Mouse (Mus musculus) spleen, postnatal 10 days (tissue): ENCODE results near the gene Fpgs.

Experiments used
- DNase-seq, 2 experiments: peaks; one replicate each; pipeline ENCODE4 v3.0.0; 2021 to 2022; ENCODE audit warnings: low spot score in 2 of 2

The Fpgs gene

DNA sequence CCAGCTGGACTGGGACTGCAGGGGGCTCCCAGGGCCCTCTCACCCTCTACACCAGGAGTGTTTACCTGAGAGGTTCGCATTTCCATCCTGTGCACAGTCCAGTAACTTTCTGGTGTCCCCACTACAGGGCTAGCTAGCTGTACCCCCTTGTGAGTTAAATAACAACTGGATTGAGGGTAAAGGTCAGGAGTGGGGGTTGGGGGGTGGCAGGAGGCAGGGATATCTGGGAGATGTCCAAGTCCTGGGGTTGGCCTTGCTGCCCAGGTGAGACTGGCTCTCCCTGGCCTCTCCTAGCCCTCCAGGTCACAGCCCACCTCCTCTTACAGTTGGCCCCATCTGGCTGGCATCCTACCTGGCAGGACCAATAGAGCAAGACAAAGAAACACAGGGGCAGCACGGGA is at the start of gene Fpgs:
TSS of gene Fpgs (minus strand) at position 125 of the 401 bp plus-strand sequence.
- DNase-seq: no peak

DNA sequence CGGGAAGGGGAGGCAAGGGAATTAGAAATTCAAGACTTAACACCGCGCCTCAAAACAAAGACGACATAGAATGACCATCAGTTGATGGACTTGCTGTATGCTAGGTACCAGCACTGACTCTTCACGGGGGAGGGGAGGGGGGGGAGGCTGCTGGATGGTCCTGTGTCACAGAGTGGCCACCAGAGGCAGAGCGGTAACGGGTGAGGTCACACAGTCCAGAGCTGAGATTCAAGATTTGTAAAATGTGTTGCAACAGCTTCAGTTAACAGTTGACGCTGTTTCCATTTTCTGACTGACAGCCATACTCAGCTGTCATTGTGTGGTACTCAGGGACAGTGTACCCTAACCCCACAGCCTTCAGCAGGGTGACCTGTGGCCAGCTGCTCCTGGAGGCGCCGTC is 48.2 kb upstream of the Fpgs start:
- no peak for DNase-seq

DNA sequence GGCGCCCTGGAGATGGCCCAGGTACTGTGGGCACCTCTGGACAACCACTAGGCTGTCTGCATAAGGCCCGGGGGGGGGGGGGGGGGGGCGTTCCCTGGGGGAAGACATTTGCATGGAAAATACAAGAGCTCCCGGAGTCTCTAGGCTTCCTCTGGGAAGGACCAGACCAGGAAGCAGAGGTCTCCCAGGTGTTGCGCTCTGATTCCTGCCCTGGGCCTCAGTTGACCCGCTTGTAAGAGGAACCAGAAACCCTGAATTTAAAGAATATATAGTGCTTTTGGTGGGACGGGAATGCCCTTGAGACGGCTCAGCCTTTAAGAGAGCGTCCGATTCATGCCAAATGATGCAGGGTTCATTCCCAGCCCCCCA is 47.7 kb upstream of the Fpgs start:
- DNase-seq: no peak

DNA sequence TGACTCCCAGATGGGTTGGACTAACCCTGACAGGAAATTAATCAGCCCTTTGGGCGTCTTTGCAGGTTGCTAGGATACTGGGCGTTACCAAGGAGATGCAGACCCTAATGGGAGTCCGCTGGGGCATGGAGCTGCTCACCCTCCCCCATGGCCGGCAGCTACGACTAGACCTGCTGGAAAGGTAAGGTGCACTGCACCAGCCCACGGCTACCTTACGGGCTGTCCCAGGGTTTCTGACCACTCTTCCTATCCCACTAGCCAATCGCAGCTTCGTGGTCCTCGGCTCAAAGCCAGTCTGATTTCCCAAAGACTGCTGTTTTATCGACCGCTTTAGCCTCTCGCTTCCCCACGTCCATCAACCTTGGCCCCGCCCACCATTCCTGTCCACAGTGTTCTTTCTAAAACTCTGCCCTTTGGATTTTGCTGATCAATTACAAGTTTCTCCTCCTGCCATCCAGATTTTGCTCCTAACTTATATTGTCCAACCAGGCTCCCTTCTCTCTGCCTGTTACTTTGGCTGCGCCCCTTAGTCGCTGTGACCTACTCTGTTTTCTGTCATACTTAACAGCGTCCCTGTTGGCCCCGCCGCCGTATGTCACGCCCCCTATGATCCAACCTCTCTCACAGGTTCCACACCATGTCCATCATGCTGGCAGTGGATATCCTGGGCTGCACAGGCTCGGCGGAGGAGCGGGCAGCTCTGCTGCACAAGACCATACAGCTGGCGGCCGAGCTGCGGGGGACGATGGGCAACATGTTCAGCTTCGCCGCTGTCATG is 47.1 kb upstream of the Fpgs start:
- DNase-seq: no peak

DNA sequence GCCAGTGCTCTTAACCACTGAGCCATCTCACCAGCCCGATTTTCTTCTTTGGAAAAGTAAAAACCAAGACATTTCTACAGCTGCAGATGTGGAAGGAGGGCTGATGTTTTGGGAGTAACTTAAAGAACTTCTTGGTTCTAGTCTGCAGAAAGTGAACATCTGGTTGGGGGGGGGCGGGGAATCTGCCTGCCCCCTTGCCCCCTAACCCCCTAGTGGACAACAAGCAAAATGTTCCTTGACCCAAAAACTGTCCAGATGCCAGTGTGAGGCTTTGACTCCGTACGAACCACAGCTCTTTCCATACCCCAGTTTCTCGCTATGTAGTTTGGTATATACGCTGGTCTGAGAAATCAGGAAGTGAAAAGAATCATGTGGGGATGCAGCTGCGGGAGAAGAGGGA is 46.3 kb upstream of the Fpgs start:
- no peak for DNase-seq

DNA sequence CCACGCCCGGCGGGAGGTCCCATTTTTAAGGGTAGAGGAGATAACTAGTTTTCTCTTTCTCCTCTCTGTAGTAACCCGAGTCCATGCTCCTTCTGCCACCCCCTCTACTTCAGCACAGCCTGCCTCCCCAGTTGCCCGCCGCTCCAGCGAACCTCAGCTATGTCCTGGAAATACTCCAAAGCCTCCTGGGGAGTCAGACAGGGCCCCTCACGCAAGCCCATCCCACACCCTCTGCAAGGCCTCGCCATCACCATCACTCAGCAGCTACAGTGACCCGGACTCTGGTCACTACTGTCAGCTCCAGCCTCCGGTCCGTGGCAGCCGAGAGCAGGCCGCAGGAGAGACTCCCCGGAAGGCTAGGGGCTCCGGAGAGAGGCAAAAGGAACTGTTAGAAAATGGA is 45.1 kb upstream of the Fpgs start:
- no peak for DNase-seq

DNA sequence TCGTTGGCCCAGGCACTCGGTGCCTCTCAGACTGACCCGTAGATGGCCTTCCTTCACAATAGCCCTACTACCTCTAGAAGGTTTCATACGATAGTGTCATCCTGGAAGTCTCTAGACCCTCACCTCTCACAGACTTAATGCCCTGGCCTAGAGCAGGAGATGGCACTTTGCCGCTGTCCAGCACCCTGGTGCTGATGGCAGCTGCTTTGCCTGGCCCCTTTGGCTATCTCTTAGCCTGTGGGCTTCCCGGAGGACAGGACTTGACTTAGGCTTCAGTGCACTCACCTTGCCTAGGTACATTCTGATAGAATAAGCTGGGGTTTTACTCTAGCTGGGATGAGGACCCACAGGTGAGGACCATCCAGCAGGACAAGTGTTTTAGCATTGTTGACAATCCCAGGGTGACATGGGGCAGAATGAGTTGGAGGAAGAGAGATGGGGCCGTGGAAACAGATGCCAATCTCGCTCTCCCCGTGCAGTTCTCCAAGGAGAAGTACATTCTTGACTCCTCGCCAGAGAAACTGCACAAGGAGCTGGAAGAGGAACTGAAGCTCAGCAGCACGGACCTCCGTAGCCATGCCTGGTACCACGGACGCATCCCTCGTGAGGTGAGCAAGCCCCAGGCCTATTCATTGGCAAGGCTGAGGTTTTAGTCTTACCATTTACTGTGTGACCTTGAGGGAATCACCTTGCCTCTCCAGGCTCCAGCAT is 40.5 kb upstream of the Fpgs start:
- DNase-seq: no peak

DNA sequence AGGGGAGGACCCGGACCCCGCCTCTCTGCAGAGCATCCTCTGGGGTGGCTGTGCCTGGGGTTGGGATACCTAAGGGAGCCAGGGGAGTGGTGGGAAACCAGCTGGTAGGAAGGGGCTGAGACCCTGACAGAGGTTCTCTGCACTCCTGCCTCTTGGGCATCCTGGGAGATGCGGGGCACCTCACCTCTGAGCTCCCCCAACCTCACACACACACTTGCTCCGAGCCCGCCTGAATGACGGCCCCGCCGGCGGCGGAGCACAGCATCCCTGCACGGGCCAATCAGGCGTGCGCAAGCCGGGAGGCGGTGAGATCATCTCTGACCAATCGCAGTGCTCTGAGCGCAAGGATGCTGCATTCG is 38.2 kb upstream of the Fpgs start:
- DNase-seq: no peak

DNA sequence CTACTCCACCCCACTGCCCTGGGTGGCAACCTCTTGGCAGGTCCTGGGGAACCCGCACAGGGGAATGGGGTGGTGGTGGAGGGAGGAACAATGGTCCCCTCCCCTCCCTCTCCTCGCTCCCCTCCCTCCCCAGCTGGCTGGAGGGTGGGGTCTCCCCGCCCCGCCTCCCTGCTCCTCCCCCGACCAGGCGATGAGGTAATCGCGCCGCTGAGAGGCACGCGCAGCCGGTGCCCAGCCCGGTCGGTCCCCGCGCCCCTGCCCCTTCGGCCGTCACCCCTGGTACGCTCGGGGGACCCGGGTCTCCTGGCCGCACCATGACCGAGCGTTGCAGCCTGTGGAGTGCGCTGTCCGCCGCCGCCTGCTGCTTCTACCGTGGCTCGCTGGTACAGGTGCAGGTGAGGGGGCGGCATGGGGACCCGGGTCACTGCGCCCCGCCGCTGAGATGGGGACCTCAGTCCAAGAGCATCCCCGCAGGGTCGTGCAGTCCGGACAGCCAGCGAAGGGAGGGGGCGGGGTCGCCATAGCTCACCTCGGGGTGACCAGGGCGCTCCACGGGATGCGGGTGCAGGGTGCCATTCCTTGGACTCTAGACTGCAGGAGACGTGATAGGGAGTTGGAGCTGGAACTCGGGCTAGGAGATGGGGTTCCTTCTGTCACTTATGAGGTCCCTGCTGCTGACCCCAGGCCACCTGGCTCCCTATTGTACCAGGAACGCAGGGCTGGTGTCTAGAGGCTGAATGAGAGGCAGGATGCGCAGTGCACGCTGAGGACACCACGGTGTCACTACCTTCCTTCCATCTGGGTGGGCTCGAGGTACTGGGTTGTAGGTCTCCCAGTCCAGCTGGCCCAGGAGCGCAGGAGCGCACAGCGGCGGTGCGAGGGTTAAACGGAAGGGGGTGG is 37.6 kb upstream of the Fpgs start:
- no peak for DNase-seq

DNA sequence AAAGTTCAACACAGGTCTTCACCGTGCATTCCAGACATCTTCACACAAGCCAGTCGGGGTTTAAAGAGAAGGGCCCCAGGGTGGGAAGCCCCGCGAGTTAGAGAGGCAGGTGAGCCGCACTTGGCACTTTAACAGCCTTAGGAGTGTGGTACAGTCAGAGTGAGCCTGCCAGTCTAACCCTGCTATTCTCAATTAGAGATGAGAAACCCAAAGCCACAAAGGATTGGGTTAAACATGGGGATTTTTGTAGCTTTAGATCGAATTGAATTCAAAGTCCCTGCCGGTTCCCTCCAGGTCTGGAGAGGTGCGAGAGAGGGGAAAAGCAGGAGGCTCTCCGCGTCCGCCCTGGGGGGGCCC is 36.9 kb upstream of the Fpgs start, which contains the start of gene 6330409D20Rik:
TSS of gene 6330409D20Rik (minus strand) at position 101 of the 357 bp plus-strand sequence.
- no peak for DNase-seq

DNA sequence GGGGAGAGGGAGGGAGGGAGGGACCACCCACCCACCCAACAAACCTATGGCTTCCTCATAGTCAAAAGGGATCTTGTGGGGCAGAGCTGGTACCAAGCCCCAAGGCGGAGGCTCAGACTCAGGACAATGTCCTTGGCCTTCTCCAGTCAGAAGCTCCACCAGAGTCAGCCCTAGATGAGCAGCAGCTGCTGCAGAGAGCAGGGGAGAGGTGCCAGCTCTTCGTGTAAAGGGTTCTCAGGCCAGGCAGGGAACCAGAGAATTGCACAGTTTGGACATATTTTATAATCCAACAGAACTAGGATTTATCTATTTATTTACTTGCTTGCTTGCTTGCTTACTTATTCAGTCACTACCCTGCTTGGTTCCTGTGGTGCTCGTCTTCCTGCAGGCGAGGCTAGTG is 35.4 kb upstream of the Fpgs start:
- no peak for DNase-seq

DNA sequence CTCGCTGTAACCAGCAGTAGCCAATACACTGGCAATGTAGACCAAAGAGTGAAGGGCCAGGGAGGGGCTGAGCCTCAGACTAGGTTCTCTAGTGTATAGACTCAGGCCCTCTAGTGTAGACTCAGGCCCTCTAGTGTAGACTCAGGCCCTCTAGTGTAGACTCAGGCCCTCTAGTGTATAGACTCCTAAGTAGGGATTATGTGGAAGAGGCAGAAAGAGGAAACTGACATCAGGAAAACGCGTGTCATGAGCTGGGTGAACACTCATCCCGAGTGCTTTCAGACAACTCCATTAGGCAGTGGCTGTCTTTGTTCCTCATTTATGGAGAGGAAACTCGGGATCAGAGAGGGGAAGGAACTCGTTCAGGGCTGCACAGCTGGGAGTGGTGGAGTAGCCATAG is 33.1 kb upstream of the Fpgs start:
- no peak for DNase-seq

DNA sequence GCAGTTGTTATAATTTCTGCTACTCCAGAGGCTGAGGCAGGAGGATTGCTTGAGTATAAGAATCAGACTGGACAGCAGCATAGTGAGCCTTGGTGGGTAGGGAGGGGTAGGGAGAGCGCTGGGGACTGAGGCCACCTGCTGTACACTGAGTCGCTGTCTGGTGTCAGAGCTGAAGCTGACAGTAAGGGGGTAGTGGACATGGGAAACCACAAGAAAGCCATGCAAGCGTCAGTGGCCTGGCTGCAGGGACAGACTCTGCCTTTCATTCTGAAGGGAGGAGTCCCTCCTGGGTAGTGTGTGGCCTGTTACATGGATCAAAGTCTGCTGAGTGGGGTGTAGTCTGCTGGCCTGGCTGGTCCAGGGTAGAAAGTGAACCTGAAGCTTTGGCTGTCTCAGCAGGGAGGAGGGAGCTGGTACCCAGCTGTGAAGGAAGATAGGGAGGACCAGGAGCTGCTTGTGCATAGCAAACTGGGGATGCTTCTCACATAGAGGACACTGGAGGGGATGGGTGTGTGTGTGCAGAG is 32.4 kb upstream of the Fpgs start:
- no peak for DNase-seq

DNA sequence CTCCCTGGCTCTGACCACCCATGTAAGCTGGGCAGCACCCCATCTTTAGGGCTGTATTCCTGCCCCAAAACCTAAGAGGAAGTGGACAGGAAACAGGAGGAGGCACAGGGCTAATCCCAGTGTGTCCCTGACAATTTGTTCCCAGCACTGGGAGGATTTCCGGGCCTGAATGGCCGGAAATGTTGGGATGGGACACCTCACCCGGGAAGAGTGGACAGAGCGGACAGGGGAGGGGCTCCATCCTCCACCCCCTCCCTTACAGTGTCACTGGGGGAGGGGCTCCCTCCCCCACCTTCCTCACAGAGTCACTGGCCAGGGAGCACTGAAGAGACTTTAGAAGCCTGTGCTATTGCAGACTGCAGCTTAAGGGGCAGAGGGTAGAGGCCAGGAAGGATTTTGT is 31.0 kb upstream of the Fpgs start:
- no peak for DNase-seq

DNA sequence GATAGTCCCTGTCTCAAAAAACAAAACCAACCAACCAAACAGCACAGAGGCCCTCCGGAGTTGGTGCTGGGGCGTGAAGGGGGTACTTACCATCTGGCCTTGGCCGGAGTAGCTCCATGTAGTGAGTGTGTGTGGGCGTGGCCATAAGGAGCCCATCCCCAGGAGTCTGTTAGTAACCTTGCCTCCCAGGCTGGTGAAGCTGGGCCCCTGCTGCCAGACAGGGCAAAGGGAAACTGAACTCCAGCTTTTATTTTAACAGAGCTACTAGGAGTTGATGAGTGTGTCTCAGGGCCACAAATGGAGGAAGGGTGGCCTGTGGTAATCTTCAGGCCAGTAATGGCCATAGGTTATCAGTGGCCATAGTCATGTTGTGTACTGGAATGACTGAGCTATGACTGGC is 30.5 kb upstream of the Fpgs start:
- DNase-seq: no peak

DNA sequence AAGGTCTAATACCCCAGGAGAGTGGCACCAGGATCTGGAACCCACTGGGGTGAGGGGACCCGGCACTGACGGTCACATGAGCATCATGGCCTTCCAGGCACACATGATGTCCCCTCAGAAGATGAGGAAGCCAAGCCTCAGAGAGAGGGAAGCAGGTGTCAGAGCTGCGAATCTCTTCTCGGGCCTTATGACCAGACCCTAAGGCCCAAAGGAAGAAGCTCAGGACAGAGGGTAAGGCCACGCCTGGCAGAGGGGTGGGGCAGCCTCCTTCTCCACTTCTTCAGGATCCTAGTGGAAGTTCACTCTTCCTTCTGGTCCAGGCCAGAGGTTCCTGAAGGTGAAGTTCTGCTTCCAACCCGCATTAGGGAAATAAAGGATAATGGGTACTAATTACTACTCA is 28.8 kb upstream of the Fpgs start:
- DNase-seq: no peak

DNA sequence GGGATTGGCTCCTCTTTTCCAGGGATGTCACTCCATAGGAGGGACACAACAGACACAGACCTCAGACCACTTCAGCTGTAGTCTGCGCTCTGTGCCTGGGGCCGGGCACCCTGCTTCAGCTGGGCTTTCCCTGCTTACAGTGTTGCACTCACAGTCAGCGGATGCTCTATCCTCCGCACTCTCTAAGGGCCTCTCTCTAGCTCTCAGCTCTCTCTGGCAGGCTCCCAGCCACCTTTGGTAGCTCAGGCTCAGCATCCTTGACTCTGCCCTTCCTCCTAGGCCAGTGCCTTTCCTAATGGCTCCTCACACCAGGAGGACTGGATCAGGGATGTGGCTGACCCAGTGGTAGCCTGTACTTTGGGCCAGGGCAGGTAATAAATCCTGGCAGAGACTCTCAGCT is 28.0 kb upstream of the Fpgs start:
- DNase-seq: no peak

DNA sequence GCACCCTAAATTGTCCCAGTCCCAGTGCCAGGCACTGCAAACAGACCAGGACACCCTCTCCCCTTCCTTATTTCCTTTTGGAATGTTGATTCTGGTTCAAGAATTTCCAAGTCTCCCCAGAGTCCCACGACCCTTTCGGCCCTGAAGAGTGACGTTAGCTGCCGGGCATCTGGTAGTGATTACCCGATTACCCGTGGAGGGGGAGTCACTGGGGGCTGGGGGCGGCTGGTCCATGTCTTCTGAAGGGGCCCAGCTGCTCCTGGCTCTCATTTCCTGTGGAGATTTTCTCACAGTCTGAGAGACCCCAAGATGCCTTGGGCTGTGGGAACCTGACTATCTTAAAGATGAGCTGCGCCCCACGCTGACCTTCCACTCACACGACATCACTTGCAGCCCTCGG is 26.9 kb upstream of the Fpgs start:
- DNase-seq: no peak

DNA sequence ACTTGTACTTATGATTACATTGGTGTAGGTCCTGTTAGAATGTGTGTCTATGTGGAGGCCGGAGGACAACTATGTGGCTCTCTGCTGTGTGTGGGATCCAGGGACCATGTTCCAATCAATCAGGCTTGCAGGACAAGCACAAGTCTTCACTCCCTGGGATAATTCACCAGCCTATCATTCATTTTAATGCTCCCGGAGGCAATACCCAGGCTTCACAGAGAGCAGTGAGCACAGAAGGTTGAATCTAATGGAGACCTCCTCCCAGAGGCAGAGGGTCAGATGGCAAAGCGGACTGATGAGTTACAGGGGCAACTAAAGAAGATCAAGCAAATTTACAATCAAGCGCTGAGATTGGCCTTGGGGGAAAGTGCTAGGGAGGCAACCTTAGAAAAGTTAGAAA is 25.6 kb upstream of the Fpgs start:
- DNase-seq: no peak

DNA sequence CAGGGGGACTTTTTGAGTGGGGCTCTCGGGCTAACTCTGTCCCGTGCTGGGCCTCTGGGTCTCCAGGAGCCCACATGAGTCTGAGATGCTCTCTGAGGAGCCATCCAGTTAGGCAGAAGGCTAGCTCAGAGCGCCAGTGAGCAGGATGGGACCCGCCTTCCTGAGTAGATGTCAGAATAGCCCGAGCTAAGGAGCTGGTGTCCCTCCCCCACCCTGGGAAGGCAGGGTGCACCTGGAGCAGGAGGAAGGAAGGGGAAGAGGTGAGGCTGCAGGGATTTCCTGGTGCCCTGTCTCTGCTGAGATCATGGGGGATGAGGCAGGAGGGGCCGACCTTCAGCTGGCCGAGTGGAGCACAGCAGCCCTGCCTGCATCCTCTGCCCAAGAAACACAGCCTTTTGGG is 24.5 kb upstream of the Fpgs start:
- no peak for DNase-seq

DNA sequence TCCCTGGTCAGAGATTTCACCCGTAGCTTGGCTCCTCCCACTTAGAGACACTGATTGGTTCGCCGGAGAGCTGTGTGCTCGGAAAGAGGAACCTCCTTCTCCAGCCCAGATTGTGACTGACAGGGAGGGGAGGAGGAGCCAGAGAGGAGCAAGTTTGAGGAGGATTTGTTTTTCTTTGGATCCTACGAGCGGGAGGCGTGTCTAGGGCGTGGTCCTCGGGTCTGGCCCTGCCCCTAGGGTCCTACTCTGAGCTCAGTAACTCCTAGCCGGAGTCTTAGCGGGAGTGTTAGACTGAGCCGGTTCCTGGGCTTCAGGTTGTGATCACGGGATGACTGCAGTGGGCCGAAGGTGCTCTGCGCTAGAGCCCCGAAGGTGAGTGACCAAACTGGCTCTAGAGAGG is 23.5 kb upstream of the Fpgs start:
- peak; percentile 37 to 79 for DNase-seq
